Mouse (Mus musculus): ENCODE measurements at regions not wholly inside any gene's neighbourhood (a gene's known extent, or its start where the extent isn't known, plus 50 kb on each side); places are given as distances from the start of the nearest gene placed in this dataset.
A peak's percentile ranks its signal among the peaks of the same experiment; 100 is the strongest.

- no peaks in the 10 kb centered on the region for H3K36me3 ChIP-seq (ENCODE audit: insufficient read depth, low read length)
- 65% methylated on average over 21 of the region's 21 CpGs for WGBS
Observed at GRCm38 (mm10) chr6:31113558-31114326, 154.9 kb upstream of the Klf14 start.

GRCm38 (mm10) chr6:31114336-31115335 lies 155.8 kb upstream of the Klf14 start:
- Histone ChIP-seq H3K9me3 (replicated peaks; ENCODE audit: low read length) (no peaks in the 10 kb centered on the region), H3K4me2 (ENCODE audit: low read length) (peak overlapping the region; percentile 16; the same call in 1 of the 2 replicates), H3K4me3 (replicated peaks; ENCODE audit: low read depth, low read length) (no peak overlapping the region), H3K4me1 (replicated peaks; ENCODE audit: insufficient read depth, low read length) (peaks cover 7% of the 10 kb centered on the region; the same call in 1 of the 2 replicates), H3K36me3 (ENCODE audit: insufficient read depth, low read length) (no peaks in the 10 kb centered on the region), H3K9ac (ENCODE audit: low read depth, low read length) (no peak overlapping the region), H3K27me3 (ENCODE audit: insufficient read depth, low read length) (no peaks in the 10 kb centered on the region), H3K27ac (peak overlapping the region; percentile 71)
- 59% methylated on average over 19 of the region's 19 CpGs for WGBS
- no peak for DNase-seq (ENCODE audit: low spot score)
- TF ChIP-seq CTCF (IDR thresholded peaks at IDR 0.05; ENCODE audit: low read depth) = no peak
- no peak for ATAC-seq (replicated peaks; ENCODE audit: low FRiP score, low read depth)

More at GRCm38 (mm10) chr6:31113558-31114326, 154.9 kb upstream of the Klf14 start:
- ATAC-seq (replicated peaks; ENCODE audit: low FRiP score, low read depth) (no peak; the same call in 1 of the 2 replicates), DNase-seq (ENCODE audit: low spot score) (peak; percentile 50)
- no peak for TF ChIP-seq CTCF (IDR thresholded peaks at IDR 0.05; ENCODE audit: low read depth)
- H3K27ac ChIP-seq = peak overlapping the region; percentile 71; the same call in 1 of the 2 replicates
- no peaks in the 10 kb centered on the region for H3K9me3 ChIP-seq (replicated peaks; ENCODE audit: low read length)
- H3K4me1 ChIP-seq (replicated peaks; ENCODE audit: insufficient read depth, low read length) = peaks cover 7% of the 10 kb centered on the region; the same call in 1 of the 2 replicates
- H3K4me3 ChIP-seq (replicated peaks; ENCODE audit: low read depth, low read length) = no peak overlapping the region
- H3K27me3 ChIP-seq (ENCODE audit: insufficient read depth, low read length) = no peaks in the 10 kb centered on the region
- H3K4me2 ChIP-seq (ENCODE audit: low read length) = no peak overlapping the region
- no peak overlapping the region for H3K9ac ChIP-seq (ENCODE audit: low read depth, low read length)

GRCm38 (mm10) chr6:31115566-31115965 lies 156.7 kb upstream of the Klf14 start:
- Histone ChIP-seq H3K27ac (no peak overlapping the region), H3K27me3 (ENCODE audit: insufficient read depth, low read length) (no peaks in the 10 kb centered on the region), H3K4me1 (replicated peaks; ENCODE audit: insufficient read depth, low read length) (peaks cover 7% of the 10 kb centered on the region; the same call in 1 of the 2 replicates), H3K4me2 (ENCODE audit: low read length) (no peak overlapping the region), H3K9me3 (replicated peaks; ENCODE audit: low read length) (no peaks in the 10 kb centered on the region), H3K4me3 (replicated peaks; ENCODE audit: low read depth, low read length) (no peak overlapping the region), H3K9ac (ENCODE audit: low read depth, low read length) (no peak overlapping the region), H3K36me3 (ENCODE audit: insufficient read depth, low read length) (no peaks in the 10 kb centered on the region)
- DNase-seq (ENCODE audit: low spot score) (no peak), ATAC-seq (replicated peaks; ENCODE audit: low FRiP score, low read depth) (no peak)
- 74% methylated on average over 4 of the region's 4 CpGs for WGBS
- no peak for TF ChIP-seq CTCF (IDR thresholded peaks at IDR 0.05; ENCODE audit: low read depth)

DNA sequence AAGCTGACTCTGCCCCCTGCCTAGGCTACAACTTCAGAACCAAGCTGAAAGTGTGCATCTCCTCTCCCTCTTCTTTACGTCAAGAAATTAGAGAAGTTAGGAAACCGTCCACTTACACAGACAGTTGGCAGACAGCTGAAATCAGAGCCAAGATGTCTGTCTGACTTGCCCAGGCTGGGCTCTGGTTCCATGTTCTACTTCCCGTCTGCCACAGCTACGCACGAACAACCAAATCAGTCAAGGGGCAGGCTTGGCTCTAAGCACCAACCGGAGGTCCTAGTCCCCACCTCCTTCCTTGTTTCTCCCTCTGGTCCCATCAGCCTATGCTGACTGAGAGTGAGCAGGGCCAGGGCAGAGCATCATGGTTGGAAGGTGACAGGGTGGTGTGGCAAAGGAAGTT lies 157.5 kb upstream of the Klf14 start:
- no peak for DNase-seq (ENCODE audit: low spot score)
- Histone ChIP-seq H3K27me3 (ENCODE audit: insufficient read depth, low read length) (no peaks in the 10 kb centered on the region), H3K9me3 (replicated peaks; ENCODE audit: low read length) (no peaks in the 10 kb centered on the region), H3K4me3 (replicated peaks; ENCODE audit: low read depth, low read length) (no peak overlapping the region), H3K9ac (ENCODE audit: low read depth, low read length) (no peak overlapping the region), H3K27ac (no peak overlapping the region), H3K4me1 (replicated peaks; ENCODE audit: insufficient read depth, low read length) (peaks cover 7% of the 10 kb centered on the region; the same call in 1 of the 2 replicates), H3K4me2 (ENCODE audit: low read length) (no peak overlapping the region), H3K36me3 (ENCODE audit: insufficient read depth, low read length) (no peaks in the 10 kb centered on the region)
- no peak for TF ChIP-seq CTCF (IDR thresholded peaks at IDR 0.05; ENCODE audit: low read depth)
- no peak for ATAC-seq (replicated peaks; ENCODE audit: low FRiP score, low read depth)
- WGBS = 45% methylated on average over 6 of the region's 6 CpGs

GRCm38 (mm10) chr6:31117666-31118065 lies 158.8 kb upstream of the Klf14 start:
- Histone ChIP-seq H3K27me3 (ENCODE audit: insufficient read depth, low read length) (no peaks in the 10 kb centered on the region), H3K4me2 (ENCODE audit: low read length) (no peak overlapping the region), H3K9ac (ENCODE audit: low read depth, low read length) (no peak overlapping the region), H3K4me1 (replicated peaks; ENCODE audit: insufficient read depth, low read length) (peaks cover 7% of the 10 kb centered on the region; the same call in 1 of the 2 replicates), H3K36me3 (ENCODE audit: insufficient read depth, low read length) (no peaks in the 10 kb centered on the region), H3K4me3 (replicated peaks; ENCODE audit: low read depth, low read length) (no peak overlapping the region), H3K27ac (no peak overlapping the region), H3K9me3 (replicated peaks; ENCODE audit: low read length) (no peaks in the 10 kb centered on the region)
- ATAC-seq (replicated peaks; ENCODE audit: low FRiP score, low read depth) = no peak
- TF ChIP-seq CTCF (IDR thresholded peaks at IDR 0.05; ENCODE audit: low read depth) = no peak
- DNase-seq (ENCODE audit: low spot score) = no peak
- WGBS = 87% methylated on average over 12 of the region's 12 CpGs

DNA sequence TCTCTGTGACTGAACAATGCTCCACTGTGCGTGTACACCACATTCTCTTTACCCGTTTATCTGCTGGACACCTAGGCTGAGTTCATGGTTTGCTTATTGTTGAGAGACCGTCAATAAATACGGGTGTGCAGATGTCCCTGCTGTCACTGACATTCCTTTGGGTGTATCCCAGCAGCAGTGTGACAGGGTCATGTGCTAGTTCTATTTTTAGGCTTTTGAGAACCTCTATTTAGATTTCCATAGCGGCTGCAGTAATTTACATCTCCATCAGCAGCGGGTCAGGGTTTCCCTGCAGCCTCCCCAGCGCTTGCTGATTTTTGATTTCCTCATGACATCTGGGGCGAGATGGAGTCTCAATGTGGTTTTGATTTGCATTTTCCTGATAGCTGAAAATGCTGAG lies 162.1 kb upstream of the Klf14 start:
- WGBS = 63% methylated on average over 8 of the region's 8 CpGs

More for the DNA sequence above, 162.1 kb upstream of the Klf14 start:
- Histone ChIP-seq H3K36me3 (ENCODE audit: insufficient read depth, low read length) (no peaks in the 10 kb centered on the region), H3K4me3 (replicated peaks; ENCODE audit: low read depth, low read length) (no peak overlapping the region), H3K9ac (ENCODE audit: low read depth, low read length) (no peak overlapping the region), H3K4me1 (replicated peaks; ENCODE audit: insufficient read depth, low read length) (no peaks in the 10 kb centered on the region), H3K9me3 (replicated peaks; ENCODE audit: low read length) (no peaks in the 10 kb centered on the region), H3K27ac (no peak overlapping the region), H3K4me2 (ENCODE audit: low read length) (no peak overlapping the region), H3K27me3 (ENCODE audit: insufficient read depth, low read length) (no peaks in the 10 kb centered on the region)
- no peak for DNase-seq (ENCODE audit: low spot score)
- TF ChIP-seq CTCF (IDR thresholded peaks at IDR 0.05; ENCODE audit: low read depth) = no peak
- ATAC-seq (replicated peaks; ENCODE audit: low FRiP score, low read depth) = no peak

Data from kidney, postnatal 0 days (tissue).